Mouse (Mus musculus): ENCODE measurements around the gene Ciita.

DNA sequence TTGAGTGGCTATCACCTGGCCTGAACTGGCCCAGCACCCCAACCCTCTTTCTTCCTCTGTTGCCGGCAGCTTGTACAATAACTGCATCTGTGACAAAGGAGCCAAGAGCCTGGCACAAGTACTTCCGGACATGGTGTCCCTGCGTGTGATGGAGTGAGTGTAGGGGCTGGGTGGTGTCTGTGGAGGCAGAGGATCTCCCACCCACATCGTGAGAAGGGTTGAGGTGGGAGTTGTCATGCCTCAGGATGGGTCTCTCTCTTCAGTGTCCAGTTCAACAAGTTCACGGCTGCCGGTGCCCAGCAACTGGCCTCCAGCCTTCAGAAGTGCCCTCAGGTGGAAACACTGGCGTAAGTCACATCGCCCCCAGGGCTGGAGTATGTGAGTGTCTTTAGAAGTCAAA lies 43.8 kb downstream of the Ciita start:
- no peak for TF ChIP-seq CTCF (IDR thresholded peaks at IDR 0.05; ENCODE audit: borderline replicate concordance, extremely low read depth, insufficient read depth, insufficient read length)
- no peak for TF ChIP-seq POLR2A (IDR thresholded peaks at IDR 0.05; ENCODE audit: borderline replicate concordance, extremely low read depth, insufficient read depth, insufficient read length, poor library complexity, severe bottlenecking)

Measured in brain, embryonic 14.5 days (tissue).